Mouse (Mus musculus) cerebellum, postnatal 10 days (tissue): ENCODE measurements around the gene Irf3.

Source experiments
- DNase-seq, 2 experiments: peaks; one replicate each; pipeline ENCODE4 v3.0.0; 2021; ENCODE audit warnings: mixed read lengths in 2 of 2

The Irf3 gene

DNA sequence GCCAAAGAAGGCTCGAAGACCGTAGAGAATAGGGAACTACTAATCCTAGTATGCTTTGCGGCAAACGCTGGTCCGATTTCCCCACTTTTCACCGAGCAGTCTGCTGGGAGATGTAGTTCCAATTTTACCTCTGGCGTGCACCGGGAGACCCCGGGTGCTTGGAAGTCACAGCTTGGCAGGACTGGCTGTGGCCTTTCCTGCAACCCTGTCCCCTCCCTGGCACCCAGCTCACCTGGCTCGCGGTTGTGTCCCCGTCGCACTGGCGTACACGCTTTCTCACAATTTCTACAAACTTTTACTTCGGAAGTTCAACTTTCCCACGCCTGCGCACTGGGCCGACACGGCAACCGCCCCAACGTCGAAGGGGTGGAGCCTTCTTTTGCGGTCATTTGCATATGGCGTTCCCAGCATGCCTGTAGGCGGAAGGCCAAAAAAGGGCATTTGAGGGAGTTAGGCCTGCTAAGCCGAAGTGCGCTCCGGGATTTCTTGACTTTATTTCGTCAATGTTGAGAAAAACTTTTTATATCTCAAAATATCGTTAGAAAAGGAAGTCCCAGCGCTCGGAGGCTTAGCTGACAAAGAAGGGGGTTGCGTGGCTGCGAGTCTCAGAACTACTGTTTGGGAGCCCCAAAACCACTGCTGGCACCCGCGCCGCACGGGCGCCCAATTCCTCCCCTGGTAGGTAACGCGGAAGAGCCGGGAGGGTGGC is at the start of gene Irf3:
Gene Irf3 (plus strand): TSS at position 418 of the 709 bp plus-strand sequence.
- peak; percentile 98 to 99 for DNase-seq

DNA sequence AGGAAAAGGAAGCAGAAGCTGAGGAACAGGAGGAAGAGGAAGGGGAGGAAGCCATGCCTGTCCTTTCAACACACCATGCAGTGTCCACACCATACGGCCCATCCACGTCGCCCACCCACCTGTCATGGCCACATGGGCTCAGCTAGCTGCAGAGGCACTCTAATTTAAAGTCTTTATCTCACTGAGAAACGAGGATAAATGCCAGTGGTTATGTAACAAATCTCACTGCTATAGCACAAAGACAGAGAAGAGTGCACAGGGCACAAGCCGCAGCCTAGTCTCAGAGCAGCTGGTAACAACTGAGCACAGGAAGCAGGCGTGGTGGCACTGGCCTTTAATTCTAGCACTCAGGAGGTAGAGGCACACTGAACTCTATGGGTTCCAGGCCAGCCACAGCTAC is 47.5 kb upstream of the Irf3 start:
- DNase-seq: no peak

DNA sequence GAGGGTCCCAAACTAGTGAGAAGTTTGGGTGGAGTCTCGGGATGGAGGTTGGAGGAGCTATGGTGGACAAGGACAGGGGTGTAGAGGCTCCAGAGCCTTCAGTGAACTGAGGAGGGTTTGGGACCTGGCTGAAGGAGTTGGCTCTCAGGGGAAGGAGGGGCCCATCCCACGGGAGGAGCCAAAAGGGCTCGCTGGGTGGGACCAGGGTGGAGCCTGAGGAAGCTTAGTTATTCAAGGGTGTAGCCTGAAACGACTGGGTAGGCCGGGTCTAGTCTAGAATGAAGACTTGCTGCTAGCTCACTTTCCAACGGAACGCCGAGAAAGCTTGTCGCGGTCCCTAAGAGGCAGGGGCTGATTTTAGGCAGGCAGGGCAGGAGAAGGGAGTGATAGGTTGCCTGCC is 45.5 kb upstream of the Irf3 start:
- DNase-seq: peak in 1 of 2 experiments; percentile 13

DNA sequence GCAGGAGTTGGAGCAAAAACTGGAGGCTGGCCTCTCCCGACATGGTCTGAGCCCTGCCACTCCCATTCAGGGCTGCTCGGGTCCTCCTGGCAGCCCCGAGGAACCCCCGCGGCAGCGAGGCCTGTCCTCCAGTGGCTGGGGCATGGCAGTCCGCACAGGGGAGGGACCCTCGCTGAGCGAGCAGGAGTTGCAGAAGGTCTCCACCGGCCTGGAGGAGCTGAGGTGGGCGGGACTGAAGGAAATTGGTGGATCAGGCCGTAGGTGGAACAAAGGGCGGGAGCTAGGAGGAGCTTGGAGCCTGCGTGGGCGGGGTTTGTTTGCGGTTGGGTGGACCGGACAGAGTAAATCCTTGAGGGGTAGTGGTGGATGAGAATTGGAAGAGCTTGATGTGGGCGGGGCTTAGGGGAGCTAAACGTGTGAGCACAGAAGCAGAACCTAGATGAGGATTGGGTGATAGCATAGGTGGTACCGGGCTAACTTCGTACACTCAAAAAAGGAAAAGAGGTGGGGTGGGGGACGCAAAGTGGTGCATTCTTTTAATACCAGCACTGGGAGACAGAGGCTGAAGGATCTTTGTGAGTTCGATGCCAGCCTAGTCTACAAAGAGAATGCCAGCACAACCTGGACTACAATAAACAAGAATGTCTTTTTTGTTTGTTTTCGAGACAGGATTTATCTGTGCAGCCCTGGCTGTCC is 44.7 kb upstream of the Irf3 start:
- peak; percentile 86 to 92 for DNase-seq

DNA sequence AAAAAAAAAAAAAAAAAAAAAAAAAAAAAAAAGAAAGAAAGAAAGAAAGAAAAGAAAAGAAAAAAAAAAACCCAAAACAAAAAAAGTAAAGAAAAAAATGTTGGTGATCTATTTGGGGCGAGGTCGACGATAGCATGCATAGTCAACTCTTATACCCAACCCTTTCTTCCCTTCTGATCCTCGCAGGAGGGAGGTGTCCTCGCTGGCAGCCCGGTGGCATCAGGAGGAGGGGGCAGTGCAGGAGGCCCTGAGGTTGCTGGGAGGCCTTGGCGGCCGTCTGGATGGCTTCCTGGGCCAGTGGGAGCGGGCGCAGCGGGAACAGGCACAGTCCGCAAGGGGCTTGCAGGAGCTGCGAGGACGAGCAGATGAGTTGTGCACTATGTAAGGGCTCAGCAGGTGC is 43.9 kb upstream of the Irf3 start:
- peak; percentile 15 to 40 for DNase-seq

DNA sequence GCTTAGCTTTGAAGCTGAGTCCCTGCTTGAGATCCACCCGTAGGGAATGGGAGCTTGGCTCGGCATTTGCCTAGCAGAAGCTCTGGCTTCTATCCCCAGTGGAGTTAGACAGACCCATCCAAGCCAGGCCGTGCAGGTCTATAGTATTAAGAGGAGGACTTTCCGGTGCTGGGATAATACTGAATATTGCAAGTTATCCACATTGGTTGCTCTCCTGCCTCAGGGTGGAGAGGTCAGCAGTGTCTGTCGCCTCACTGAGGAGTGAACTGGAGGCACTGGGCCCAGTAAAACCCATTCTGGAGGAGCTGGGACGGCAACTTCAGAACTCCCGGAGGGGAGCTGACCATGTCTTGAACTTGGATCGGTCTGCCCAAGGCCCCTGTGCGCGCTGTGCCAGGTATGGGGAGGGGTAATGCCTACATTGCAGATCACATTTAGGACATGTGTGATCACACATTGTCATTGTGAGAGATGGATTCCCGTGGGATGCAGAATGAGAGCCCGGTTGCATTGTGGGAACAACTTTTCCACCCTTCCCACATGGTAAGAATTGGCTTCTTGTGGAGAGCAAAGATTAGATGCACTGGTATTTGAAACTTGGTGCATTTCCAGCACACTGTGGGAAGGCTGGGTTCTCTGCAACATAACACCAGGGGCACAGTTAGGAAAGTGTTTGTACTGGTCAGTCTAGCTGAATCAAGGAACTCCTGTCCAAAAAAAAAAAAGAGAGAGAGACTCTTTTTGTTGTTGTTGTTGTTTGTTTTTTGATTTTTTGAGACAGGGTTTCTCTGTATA is 43.2 kb upstream of the Irf3 start:
- DNase-seq: peak in 1 of 2 experiments; percentile 11

DNA sequence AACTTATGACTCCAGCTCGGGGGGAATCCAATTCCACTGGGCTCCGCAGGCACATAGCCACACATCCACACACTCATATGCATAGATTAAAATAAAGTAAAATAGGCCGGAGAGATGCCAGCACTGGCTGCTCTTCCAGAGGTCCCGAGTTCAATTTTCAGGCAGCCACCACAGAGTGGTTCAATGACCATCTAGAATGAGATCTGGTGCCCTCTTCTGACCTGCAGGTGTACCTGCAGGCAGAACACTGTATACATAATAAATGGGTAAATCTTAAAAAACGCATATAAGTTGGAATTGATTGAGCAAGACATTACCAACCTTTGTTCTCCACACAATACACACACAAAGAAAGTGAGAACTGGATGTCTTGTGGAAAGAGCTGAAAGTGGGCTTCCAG is 41.8 kb upstream of the Irf3 start:
- DNase-seq: peak in 1 of 2 experiments; percentile 71

DNA sequence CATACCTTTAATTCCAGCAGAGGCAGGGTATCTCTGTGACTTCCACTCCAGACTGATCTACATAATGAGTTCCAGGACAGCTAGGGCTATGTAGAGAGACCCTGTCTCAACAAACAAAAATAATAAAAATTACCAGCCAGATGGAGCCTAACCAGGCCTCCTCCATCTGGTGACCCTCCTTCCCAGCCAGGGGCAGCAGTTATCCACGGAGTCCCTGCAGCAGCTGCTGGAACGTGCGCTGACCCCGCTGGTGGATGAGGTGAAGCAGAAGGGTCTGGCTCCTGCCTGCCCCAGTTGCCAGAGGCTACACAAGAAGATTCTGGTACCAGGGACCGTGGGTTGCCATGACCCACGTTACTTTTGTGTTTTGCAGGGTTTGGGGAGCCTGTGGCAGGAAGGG is 41.2 kb upstream of the Irf3 start:
- peak; percentile 59 to 68 for DNase-seq

DNA sequence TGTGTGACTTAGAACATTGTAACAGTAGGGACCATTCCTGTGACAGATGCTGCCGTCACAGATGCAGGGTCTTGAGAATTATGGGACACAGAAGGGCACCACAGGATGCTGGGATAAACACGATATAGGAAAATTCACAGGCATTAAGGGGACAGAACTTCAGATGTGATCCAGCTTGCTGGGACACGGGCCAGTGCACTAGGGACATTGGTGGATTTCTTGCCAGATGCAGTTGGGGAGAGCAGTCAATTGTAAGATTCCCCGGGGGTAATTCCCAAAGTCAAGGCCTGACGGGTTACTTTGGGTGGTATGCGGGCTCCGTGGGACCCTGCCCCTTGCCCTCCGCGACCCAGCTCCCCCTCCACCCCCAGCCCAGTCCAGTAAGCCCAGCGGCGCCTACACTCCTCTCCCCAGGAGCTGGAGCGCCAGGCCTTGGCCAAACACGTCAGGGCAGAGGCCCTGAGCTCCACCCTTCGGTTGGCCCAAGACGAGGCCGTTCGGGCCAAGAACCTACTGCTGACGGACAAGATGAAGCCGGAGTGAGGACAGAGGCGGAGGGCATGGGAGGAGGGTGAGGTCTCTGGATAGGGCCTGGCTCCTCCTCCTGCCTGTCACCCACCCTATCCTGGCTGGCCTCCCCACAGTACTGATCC is 40.1 kb upstream of the Irf3 start:
- peak; percentile 50 to 58 for DNase-seq

DNA sequence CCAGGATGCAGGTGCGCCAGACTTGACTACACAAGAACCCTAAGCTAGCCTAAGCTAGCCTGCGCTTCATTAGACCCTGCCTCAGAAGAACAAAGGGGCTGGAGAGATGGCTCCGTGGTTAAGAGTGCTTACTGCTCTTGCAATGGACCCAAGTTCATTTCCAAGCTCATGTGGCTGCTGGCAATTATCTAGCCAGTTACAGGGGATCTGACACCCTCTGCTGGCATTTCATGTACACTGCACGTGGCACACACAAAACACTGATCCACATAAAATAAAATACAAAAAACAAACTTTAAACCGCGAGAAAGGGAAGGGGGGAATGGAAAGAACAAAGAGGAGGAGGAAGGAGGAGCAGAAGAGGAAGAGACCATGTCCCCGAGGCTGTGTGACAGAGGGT is 39.2 kb upstream of the Irf3 start:
- peak; percentile 71 to 78 for DNase-seq

DNA sequence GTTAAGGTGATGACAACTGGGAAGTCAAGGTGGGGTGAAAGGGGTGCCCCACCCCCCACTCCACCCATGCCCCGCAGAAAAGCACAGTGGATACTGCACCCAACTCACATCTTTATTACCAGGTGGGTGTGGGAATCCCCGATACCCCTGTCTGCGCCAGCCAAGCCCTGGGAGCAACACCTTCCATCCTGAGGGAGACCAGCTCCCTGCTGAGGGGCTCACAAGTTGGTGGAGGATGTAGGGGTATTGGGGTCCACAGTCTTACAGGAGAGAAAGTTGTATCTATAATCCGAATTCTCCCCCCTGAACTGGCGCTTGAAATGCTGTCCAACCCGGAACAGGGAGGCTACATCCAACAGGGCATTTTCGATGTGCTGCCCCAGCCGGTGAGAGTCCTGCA is 38.2 kb upstream of the Irf3 start:
- no peak for DNase-seq

DNA sequence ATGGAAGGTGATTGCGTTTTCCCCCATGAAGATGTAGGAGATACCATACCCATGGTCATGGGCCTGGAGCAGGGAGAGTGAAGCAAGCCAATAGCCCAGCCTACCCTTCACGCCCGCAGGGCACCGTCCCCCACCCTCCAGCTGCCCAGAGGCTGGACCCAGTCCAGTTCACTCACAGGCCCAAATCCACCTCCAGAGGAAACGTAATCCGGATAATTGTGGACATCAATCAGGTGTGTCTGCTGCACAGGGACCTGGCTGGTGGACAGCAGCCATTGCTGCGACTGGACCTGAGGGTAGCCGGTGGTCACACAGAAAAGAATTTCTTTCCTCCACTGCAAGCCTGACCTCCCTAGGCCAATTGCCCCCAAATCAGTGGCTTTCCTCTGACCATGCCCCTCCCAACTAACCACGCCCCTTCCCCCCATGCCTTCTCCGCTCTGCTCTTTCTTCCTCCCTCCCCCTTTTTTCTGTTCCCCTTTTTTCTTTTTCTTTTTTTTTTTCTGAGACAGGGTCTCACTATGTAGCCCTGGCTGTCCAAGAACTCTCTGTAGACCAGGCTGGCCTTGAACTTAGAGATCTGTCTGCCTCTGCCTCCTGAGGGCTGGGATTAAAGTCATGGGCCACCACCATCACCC is 37.5 kb upstream of the Irf3 start:
- DNase-seq: peak in 1 of 2 experiments; percentile 23

DNA sequence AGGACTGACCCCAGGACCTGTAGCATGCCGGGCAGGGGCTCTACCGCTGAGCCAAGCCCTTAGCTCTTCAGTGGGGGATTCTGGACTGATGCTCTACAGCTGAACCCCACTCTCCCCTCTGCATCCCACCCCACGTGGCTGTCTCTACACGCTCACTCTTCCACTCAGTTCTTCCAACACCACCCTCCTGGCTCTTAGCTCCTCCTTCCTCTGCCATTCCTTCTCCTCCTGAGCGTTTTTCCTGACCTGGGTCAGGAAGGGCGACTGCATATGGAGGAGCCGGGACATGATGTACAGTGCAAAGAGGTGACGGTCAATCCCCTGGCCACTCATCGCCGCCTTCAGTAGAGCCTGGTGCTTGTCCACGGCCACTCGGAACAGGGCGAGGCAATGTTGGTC is 36.9 kb upstream of the Irf3 start:
- DNase-seq: no peak

DNA sequence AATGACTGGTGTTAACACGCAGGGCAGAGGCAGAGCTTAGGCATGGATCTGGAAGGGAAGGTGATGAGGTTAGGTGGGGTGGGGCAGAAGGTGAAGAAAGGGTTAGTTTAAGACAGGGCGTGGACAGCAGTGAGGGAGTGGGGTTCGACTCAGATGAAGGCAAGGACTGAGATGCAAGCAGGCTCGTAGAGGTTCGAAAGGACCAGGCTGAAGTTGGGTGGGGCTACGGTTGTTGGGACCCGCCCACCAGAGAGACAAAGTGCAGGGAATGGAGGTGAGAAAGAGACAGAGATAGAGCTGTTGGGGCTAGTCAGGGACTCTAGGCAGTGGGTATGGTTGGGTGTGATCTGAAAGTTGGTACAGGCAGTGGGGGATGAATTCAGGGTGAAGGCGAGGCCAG is 35.1 kb upstream of the Irf3 start:
- no peak for DNase-seq

DNA sequence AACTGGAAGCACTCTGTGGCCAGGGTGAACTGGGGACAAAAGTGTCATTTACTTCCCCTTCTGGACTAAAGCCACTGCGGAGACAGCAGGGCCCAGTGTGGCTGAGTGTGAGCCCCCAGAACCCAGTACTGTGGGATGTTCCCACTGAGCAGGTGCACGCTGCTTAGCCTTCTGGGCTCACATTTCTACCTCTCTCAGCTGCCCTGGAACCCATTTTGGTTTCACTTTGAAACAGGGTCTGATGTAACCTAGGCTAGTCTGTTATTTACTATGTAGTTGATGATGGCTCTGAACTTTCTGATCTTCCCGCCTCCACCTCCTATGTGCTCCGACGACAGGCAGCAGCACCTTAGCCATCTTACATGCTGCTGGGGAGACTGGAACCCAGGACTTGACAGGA is 34.6 kb upstream of the Irf3 start:
- DNase-seq: peak in 1 of 2 experiments; percentile 3

DNA sequence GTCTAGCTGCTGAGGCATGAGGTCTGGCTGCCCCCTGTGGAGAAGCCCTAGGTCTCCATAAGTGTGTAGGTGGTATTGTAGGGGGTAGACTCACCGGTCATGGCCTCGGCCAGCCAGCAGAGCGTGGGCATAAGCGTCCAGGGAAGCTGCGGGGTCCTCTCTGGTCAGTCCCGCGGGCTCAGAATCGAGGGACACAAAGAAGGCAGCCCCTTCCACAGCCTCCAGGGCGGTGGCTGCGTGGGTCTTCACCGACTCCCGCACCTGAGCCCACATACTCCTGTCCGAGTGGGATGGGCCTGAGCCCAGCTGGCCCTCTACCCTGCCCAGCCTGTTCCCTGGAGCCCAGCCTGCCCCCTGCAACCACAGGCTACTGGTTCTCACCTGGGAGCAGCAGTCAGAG is 32.5 kb upstream of the Irf3 start:
- peak in 1 of 2 experiments; percentile 6 for DNase-seq

DNA sequence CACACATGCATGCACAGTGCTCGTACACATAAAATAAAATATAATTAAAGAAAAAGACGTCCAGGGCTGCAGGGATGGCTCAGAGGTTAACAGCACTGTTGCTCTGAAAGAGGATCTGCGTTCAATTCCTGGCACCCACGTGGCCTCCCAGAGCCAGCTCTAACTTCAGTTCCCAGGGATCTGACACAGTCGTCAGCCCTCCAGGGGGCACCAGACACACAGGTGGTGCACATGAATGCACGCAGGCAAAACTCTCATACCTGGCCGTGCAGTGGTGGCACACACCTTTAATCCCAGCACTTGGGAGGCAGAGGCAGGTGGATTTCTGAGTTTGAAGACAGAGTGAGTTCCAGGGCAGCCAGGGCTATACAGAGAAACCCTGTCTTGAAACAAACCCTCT is 31.5 kb upstream of the Irf3 start:
- no peak for DNase-seq

DNA sequence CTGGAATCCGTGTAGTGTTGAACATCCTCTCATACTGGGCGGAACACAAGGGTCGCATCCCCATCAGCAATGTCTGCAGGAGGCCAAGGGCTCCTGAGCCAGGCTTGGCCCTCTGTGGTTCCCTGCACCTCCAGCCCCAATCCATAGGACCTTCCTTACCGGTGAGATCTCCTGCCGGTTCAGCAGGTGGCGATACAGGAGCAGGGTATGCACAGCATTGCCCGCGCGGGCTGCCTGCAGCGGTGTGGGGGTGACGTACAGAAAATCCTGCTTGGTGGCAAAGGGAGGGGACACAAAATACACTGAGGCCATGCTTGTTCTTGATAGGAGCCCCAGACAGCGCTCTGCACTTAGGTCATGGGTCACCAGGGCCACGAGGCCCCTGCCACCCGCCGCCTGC is 30.8 kb upstream of the Irf3 start:
- DNase-seq: no peak

DNA sequence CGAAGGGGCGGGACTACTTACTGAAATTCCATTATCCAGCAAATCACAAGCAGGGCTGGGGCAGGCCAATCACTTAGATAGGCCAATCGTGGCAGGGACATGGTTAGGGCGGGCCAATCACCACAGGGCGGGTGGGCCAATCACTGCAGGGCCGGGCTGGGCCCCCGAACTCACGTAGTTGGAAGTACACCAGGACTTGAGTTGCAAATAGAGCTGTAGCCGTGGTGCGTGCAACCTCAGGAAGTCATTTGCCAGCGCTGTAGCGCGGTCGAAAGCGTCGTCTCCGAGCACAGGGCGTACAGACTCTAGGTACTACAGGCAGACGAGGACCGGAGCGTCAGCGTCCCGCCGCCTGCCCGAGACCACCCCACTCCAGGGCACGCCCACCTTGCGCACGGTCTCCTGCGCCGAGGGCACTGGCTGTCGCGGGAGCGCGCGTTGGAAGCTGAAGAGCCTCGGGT is 27.2 kb upstream of the Irf3 start:
- peak; percentile 93 to 94 for DNase-seq

DNA sequence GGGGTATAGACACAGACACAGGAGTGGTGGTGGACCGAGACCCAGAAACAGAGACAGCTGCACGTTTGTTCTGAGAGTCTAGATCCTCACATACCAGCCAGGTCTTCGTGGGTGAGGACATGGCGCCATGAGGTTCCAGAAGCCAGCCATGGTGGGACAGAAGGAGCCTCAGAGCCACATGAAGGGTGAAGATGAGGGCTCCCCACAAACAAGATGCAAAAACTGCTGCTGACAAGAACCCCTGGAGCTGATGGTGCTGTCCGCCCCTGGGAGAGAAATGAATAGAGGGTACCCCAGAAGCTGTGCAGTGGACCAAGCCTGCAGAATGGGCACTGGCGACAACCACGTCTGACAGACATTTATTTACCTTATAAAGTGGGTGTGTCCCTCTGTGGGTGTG is 26.3 kb upstream of the Irf3 start:
- no peak for DNase-seq

DNA sequence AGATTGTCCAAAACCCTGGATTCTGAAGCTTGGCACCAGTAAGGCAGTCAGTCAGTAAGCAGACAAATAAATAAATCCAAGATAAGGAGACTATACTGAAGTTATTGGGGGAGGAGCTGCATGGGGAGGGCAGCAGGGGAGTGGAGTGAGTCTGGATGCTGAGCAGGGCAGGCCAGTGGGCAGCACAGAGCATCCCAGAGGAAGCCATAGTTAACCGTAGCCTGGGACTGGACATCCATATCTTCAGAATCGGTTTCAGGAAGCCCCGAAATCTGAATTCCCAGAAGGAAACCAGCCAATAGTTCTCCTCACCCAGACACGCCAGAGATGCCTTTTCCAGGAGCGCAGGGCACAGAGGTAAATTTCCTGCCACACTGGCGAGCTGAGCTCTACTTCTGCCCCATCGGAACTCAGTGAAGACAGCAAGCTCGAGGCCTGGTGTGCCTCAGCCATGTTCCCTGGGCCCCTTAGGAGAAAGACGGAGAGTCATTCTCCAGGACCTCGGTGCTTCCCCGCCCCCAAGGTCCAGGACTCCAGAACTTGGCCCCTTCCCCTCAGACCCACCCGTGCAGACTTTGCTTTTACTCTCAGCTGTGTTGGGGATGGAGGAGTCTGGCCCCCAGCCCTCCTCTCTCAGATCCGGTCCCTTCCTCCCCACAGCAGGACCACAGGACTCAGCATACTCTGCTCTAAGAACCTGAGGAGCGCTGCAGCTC is 23.9 kb upstream of the Irf3 start:
- DNase-seq: peak; percentile 49 to 60
